Mouse (Mus musculus) lung, embryonic 14.5 days (tissue): Measurements from ENCODE around the gene Ttyh3. TPM values are rescaled to one million over a fixed set of nuclear protein-coding genes. Genes with fewer than 3 reads are reported as not detected.

Experiments
- ATAC-seq: fragments of 200-750 bp; cut with Nextera tagmentation; 2 replicates; pipeline ENCODE4 v1.8.0; 2017; ENCODE audit warnings: mild to moderate bottlenecking, moderate TSS enrichment, moderate library complexity; ENCODE audit not compliant: insufficient read depth
- DNase-seq: peaks from one replicate; pipeline ENCODE4 v3.0.0-alpha.2; 2015
- H3K27ac ChIP-seq: fragments of 300-500 bp; sonication (generic); 2 replicates; pipeline ENCODE4 v1.5.1; 2014; ENCODE audit warnings: low read depth, mild to moderate bottlenecking, moderate library complexity
- H3K27me3 ChIP-seq: fragments of 300-500 bp; sonication (generic); 2 replicates; pipeline ENCODE4 v1.6.1; 2014; ENCODE audit warnings: low read length, control low read depth; ENCODE audit not compliant: insufficient read depth
- H3K36me3 ChIP-seq: fragments of 300-500 bp; sonication (generic); 2 replicates; pipeline ENCODE4 v1.6.1; 2014; ENCODE audit warnings: control low read depth; ENCODE audit not compliant: insufficient read depth
- H3K4me1 ChIP-seq: fragments of 300-500 bp; sonication (generic); 2 replicates; pipeline ENCODE4 v1.6.1; 2014; ENCODE audit warnings: antibody characterized with exemption, control low read depth; ENCODE audit not compliant: insufficient read depth
- H3K4me2 ChIP-seq: fragments of 300-500 bp; sonication (generic); 2 replicates; pipeline ENCODE4 v1.6.1; 2014; ENCODE audit warnings: mild to moderate bottlenecking
- H3K4me3 ChIP-seq: fragments of 300-500 bp; sonication (generic); 2 replicates; pipeline ENCODE4 v1.5.1; 2014; ENCODE audit warnings: low read depth, low read length
- H3K9ac ChIP-seq: fragments of 300-500 bp; sonication (generic); 2 replicates; pipeline ENCODE4 v1.6.1; 2014
- H3K9me3 ChIP-seq: fragments of 300-500 bp; sonication (generic); 2 replicates; pipeline ENCODE4 v1.6.1; 2016; ENCODE audit warnings: low read depth, low read length, control low read depth
- CTCF ChIP-seq: IDR thresholded peaks from 2 replicates; pipeline ENCODE4 v1.5.1; 2016; ENCODE audit warnings: antibody characterized with exemption, low read depth
- WGBS: fragments of 180-500 bp; shearing (Covaris S2); extraction: QIAGEN DNeasy Blood & Tissue Kit; methylation state at CpG from one replicate; pipeline ENCODE4 v1.1.7; 2014; 5-methylcytosine and 5-hydroxymethylcytosine counted together
- polyA plus RNA-seq: library from polyadenylated mRNA; unstranded; fragments of >200 nt; fragmentation: Nextera tagmentation; extraction: Ambion mirVana; gene quantifications from 2 replicates; pipeline ENCODE4 v1.2.1, GENCODE M21; 2014

Gene Ttyh3
- polyA plus RNA-seq, 1 experiment from 2014 or later = 61.6 TPM

DNA sequence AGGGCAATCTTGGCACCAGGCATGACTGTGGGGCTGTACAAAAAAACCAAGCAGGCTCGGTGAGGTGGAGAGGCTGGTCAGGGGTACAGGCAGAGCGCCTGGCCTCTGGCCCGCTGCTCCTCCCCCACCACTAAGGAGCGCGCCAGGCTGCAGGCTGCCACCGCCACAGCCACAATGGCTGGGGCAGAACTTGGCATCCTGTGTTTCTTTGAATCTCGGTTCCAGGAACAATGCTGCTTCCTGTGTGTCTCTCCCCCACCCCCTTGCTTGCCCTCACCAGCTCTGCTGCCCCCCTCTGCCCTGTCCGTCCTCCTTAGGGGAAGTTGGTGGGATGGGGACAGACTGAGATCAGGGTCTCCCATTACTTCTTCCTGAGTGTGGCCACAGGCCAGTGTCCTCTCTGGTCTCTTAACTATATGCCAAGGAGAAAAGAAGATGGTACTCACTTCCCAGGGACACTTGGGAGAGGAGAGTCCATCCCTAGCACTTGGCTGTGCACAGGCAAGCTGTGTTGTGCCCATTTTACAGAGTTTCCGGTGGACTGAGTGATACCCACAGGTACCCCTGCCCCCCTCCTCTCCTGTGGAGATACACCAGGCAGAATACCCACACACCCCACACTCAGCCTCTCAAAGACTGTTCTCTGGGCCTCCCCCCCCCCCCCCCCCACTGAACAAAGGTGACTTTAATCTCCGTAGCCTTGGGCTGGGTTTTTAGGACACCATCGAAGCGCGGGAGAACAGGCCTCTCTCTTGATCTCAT is 39.1 kb downstream of the Ttyh3 start:
- ATAC-seq = no peak
- H3K36me3 ChIP-seq = peaks cover 25% of the 10 kb centered on the region
- peak overlapping the region; percentile 60 for H3K4me3 ChIP-seq
- WGBS = 19% methylated on average over 13 of the region's 13 CpGs
- H3K27ac ChIP-seq = peak overlapping the region; percentile 98
- peak; percentile 62 for DNase-seq
- peaks cover 52% of the 10 kb centered on the region for H3K27me3 ChIP-seq
- H3K9ac ChIP-seq = peak overlapping the region; percentile 67
- H3K4me2 ChIP-seq = peak overlapping the region; percentile 81
- peaks cover 25% of the 10 kb centered on the region for H3K4me1 ChIP-seq
- no peaks in the 10 kb centered on the region for H3K9me3 ChIP-seq
- TF ChIP-seq CTCF = no peak

DNA sequence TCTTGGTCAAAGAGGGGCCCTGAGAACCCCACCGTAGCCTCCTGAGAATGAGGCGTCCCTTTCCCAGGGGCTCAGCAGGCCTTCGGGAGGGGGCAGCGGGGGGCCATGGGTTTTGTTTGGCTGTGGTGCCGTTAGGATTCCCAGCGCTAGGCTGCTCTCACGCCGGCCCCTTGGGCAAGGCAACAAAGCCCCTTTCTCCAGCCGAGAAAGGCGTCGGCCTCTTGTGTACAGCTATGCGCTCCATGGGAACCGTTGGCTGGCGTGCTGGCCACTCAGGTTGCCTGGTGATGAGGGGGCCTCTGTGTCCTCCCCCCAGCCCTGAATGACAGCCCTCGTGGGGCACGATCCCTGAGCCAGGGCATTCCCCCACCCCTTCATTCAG is 40.2 kb downstream of the Ttyh3 start:
- peak; percentile 59 for DNase-seq
- ATAC-seq = no peak
- no peak for TF ChIP-seq CTCF
- H3K27me3 ChIP-seq = peaks cover 52% of the 10 kb centered on the region
- H3K27ac ChIP-seq = peak overlapping the region; percentile 98
- H3K36me3 ChIP-seq = peaks cover 15% of the 10 kb centered on the region
- H3K9ac ChIP-seq = peak overlapping the region; percentile 67
- 2% methylated on average over 16 of the region's 16 CpGs for WGBS
- no peaks in the 10 kb centered on the region for H3K9me3 ChIP-seq
- peaks cover 25% of the 10 kb centered on the region for H3K4me1 ChIP-seq
- peak overlapping the region; percentile 60 for H3K4me3 ChIP-seq
- H3K4me2 ChIP-seq = peak overlapping the region; percentile 81

DNA sequence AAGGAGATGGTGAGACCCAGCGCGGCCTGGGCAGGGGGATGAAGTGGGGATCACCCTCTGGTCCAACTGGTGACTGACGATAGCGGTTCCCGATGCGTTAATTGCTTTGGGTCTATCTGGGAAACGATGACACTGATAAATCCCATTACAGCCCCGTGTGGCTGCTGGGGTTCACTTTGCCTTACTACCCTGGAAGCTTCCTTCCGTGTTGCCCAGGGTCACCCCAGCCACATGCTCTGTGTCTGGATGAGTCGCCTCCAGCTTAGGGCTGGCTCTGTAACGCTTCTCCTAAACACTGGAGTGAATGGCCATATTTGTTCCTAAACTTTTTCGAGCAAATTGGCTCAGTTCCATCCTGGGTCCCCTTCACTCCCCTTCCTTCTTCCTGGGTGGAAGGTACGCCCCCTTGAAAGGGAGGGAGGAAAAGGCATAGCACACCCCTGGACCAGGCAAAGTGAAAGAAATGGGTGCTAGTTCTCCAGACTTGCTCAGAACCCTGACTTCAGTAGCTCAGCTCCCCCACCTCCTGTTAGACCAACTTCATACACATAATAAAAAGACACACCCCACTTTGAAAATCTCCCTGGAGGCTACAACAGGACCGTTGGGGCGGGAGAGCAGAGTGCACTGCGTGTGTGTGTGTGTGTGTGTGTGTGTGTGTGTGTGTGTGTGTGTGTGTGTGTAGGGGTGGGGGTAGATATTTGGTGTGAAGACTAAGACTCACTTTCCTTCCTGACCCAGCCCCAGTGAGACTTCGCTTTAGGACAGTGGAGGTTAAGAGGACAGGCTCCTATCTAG is 40.8 kb downstream of the Ttyh3 start:
- peak; percentile 23; the same call in 1 of the 2 replicates for TF ChIP-seq CTCF
- H3K9me3 ChIP-seq = no peaks in the 10 kb centered on the region
- H3K36me3 ChIP-seq = peaks cover 9% of the 10 kb centered on the region
- peak overlapping the region; percentile 81 for H3K4me2 ChIP-seq
- peaks cover 25% of the 10 kb centered on the region for H3K4me1 ChIP-seq
- DNase-seq (peak; percentile 52), ATAC-seq (no peak)
- H3K27ac ChIP-seq = peak overlapping the region; percentile 98
- H3K27me3 ChIP-seq = peaks cover 52% of the 10 kb centered on the region
- peak overlapping the region; percentile 67 for H3K9ac ChIP-seq
- WGBS = 3% methylated on average over 17 of the region's 17 CpGs
- H3K4me3 ChIP-seq = peak overlapping the region; percentile 60

DNA sequence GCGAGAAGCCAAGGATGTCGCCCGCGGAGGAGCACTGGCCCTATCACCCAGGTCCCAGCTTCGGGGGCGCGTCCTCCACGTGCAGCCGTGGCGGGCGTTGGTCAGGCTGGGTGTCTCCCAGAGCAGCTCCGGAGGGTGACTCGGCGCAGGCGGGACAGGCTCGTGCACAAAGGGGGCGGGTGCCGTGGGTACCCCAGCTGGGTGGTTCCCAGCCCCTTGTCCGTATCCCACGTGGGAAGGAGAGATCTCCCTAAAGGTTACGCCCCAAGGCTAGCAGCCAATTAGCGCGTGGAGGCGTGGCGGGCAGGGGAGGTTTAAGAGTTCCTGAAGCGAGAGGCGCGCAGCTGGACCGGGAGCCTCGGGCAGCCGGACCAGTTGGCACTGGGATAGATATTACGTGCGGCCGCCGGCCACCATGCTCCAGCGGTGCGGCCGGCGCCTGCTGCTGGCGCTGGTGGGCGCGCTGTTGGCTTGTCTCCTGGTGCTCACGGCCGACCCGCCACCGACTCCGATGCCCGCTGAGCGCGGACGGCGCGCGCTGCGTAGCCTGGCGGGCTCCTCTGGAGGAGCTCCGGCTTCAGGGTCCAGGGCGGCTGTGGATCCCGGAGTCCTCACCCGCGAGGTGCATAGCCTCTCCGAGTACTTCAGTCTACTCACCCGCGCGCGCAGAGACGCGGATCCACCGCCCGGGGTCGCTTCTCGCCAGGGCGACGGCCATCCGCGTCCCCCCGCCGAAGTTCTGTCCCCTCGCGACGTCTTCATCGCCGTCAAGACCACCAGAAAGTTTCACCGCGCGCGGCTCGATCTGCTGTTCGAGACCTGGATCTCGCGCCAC is 41.6 kb downstream of the Ttyh3 start, which contains the start of gene Lfng:
TSS of gene Lfng (plus strand) at position 320 of the 835 bp plus-strand sequence.
- under 1% methylated on average over 91 of the region's 91 CpGs for WGBS
- Histone ChIP-seq H3K9ac (peak within 1 kb of the TSS; percentile 67), H3K36me3 (peaks cover under 1% of the 10 kb centered on the region; the same call in 1 of the 2 replicates), H3K4me3 (peak within 1 kb of the TSS; percentile 60), H3K4me2 (peak within 1 kb of the TSS; percentile 81), H3K9me3 (no peaks in the 10 kb centered on the region), H3K27me3 (peaks cover 52% of the 10 kb centered on the region), H3K4me1 (peaks cover 25% of the 10 kb centered on the region), H3K27ac (peak within 1 kb of the TSS; percentile 76)
- peak; percentile 40 for TF ChIP-seq CTCF
- DNase-seq (peak; percentile 96), ATAC-seq (peak; percentile 61)

DNA sequence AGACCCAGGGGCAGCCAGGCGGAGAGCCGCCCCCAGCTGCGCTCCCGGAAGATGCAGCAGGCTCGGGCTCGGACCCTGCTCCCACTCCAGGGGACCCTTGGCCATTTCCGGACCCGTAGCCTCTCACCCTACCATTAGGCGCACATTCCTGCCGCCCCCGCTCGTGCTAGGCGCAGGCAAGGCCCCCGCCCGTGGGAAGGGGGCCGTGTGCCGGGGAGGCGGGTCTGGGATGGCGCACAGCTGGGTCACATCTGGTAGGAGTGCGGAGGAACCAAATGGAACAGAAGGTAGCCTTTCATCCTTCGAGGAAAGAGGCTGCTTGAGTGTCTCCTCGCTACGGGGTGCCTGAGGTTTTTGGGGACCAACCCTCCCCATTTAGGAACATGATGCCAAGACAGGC is 42.4 kb downstream of the Ttyh3 start:
- H3K27me3 ChIP-seq = peaks cover 52% of the 10 kb centered on the region
- H3K4me1 ChIP-seq = peaks cover 23% of the 10 kb centered on the region
- H3K4me2 ChIP-seq = peak overlapping the region; percentile 81
- H3K36me3 ChIP-seq = no peaks in the 10 kb centered on the region
- TF ChIP-seq CTCF = no peak
- peak overlapping the region; percentile 60 for H3K4me3 ChIP-seq
- DNase-seq = peak; percentile 59
- WGBS = 1% methylated on average over 23 of the region's 23 CpGs
- no peak overlapping the region for H3K27ac ChIP-seq
- peak; percentile 8; the same call in 1 of the 2 replicates for ATAC-seq
- H3K9ac ChIP-seq = no peak overlapping the region
- no peaks in the 10 kb centered on the region for H3K9me3 ChIP-seq

DNA sequence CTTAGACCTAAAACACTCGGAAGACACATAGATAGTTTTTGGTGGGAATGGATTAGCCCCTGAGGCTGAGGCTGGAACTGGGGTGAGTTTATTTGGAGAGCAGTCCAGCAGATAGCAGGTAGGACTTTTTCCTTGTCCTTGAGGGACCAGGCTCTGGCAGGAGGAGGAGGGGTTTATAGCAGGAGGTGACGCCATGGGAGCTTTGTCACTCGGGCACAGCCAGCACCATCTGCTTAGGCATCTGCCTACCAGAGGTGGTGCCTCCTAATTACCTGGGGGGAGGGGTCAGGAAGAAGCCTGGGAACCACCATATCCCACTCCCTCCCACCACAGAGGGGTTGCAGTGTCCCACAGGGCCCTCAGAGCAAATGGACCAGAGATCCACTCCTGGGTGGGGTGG is 43.6 kb downstream of the Ttyh3 start:
- Histone ChIP-seq H3K27ac (no peak overlapping the region), H3K9me3 (no peaks in the 10 kb centered on the region), H3K36me3 (no peaks in the 10 kb centered on the region), H3K4me3 (no peak overlapping the region), H3K9ac (no peak overlapping the region), H3K27me3 (peaks cover 51% of the 10 kb centered on the region), H3K4me1 (peaks cover 13% of the 10 kb centered on the region), H3K4me2 (no peak overlapping the region)
- ATAC-seq = no peak
- TF ChIP-seq CTCF = no peak
- no peak for DNase-seq
- 33% methylated on average over 3 of the region's 3 CpGs for WGBS
